ENCODE assay signal across 9 mouse cellular contexts in genomic region chr13:63552291-63552932, GRCm38 (mm10). TPM values are rescaled to one million over a fixed set of nuclear protein-coding genes. Genes with fewer than 3 reads are reported as not detected.
A peak's percentile ranks its signal among the peaks of the same experiment; 100 is the strongest.
DNase-seq lines count a peak whose midpoint lies in the region; ATAC-seq lines count a peak whose summit lies in the region.
"Had no signal": no experiment of that assay in that cellular context is flagged by ENCODE, and none has a peak within 500 bp of the region (broad histone marks: within the 10 kb centered on the region; RNA-seq: fewer than 3 reads in every experiment).

No protein-coding gene starts in this region.

- no peak overlapping the region for H3K4me3 ChIP-seq in midbrain, embryonic 15.5 days
- H3K4me3 ChIP-seq: erythroblast, embryonic 14.5 days had no signal

- no peaks in the 10 kb centered on the region for H3K27me3 ChIP-seq in midbrain, embryonic 15.5 days (replicated peaks)

- H3K9ac ChIP-seq in midbrain, embryonic 15.5 days = no peak overlapping the region

- H3K4me2 ChIP-seq in midbrain, embryonic 15.5 days = 0 out of 2 replicates have a peak overlapping the region, but pooled peaks have one; percentile 7

- peak overlapping the region; percentile 49; the same call in 1 of the 2 replicates for H3K27ac ChIP-seq in midbrain, embryonic 15.5 days

- no peaks in the 10 kb centered on the region for H3K36me3 ChIP-seq in midbrain, embryonic 15.5 days (replicated peaks)

- WGBS in midbrain, embryonic 15.5 days = 46% methylated on average over 10 of the region's 10 CpGs

- ATAC-seq in midbrain, embryonic 15.5 days (replicated peaks) = peak; percentile 76

- H3K9me3 ChIP-seq in midbrain, embryonic 15.5 days = no peaks in the 10 kb centered on the region

- H3K4me1 ChIP-seq in midbrain, embryonic 15.5 days = peaks cover 49% of the 10 kb centered on the region

- peak; percentile 43 for DNase-seq in adrenal gland, adult 2 months
- no peak for DNase-seq in adrenal gland, postnatal 4 days (ENCODE audit: low spot score in 2 of 2)
- peak; percentile 14 to 34 for DNase-seq in spleen, postnatal 36 days (ENCODE audit: low spot score in 2 of 2)
- DNase-seq in spleen, adult 12 weeks (ENCODE audit: low spot score) = no peak
- peak; percentile 77 for DNase-seq in frontal cortex, postnatal 10 days (ENCODE audit: low spot score in 2 of 2)
- peak; percentile 88 for DNase-seq in layer of hippocampus, adult 9-11 months
- DNase-seq in thymus, postnatal 0 days (ENCODE audit: low spot score) = peak; percentile 57

RNA-seq across cellular contexts. Expression of gene Ptch1, which starts 21.0 kb away (rescaled TPM):
- 10 to 100 TPM; 30.8 to 57.5 TPM for total RNA-seq in adrenal gland, adult 2 months (2021)
- polyA plus RNA-seq in adrenal gland, adult 2 months (2012; rRNA removed) = 46.7 and 50.1 TPM in 2 replicates
- 10 to 100 TPM; 80.5 to 82.9 TPM for total RNA-seq in adrenal gland, postnatal 4 days (2021)
- polyA plus RNA-seq in midbrain, embryonic 15.5 days (2015; fragmentation: Nextera tagmentation; extraction: Ambion mirVana) = 15.5 and 15.7 TPM in 2 replicates
- 6.4 and 6.7 TPM in 2 replicates for polyA plus RNA-seq in thymus, postnatal 0 days (2015; fragmentation: Nextera tagmentation; extraction: Ambion mirVana)

RNA-seq across cellular contexts. Expression of gene Fancc, which starts 55.3 kb away (rescaled TPM):
- 10 to 100 TPM in 1 of 2 experiments, 1 to 10 TPM in 1; 7.5 to 10.0 TPM for total RNA-seq in adrenal gland, adult 2 months (2021)
- polyA plus RNA-seq in adrenal gland, adult 2 months (2012; rRNA removed) = 8.1 and 9.2 TPM in 2 replicates
- total RNA-seq in adrenal gland, postnatal 4 days (2021) = 10 to 100 TPM; 17.1 to 18.9 TPM
- polyA plus RNA-seq in midbrain, embryonic 15.5 days (2015; fragmentation: Nextera tagmentation; extraction: Ambion mirVana) = 15.3 and 16.1 TPM in 2 replicates
- polyA plus RNA-seq in thymus, postnatal 0 days (2015; fragmentation: Nextera tagmentation; extraction: Ambion mirVana) = 15.9 and 16.8 TPM in 2 replicates

Comparison
In these comparisons a context has a peak if more than half of its experiments do, and no peak if none do; other contexts are left out.
1. DNase-seq: peak in adrenal gland, adult 2 months (single experiment), spleen, postnatal 36 days (2 of 2), frontal cortex, postnatal 10 days (2 of 2), layer of hippocampus, adult 9-11 months (single experiment) and thymus, postnatal 0 days (single experiment); none in adrenal gland, postnatal 4 days (0 of 2) and spleen, adult 12 weeks (single experiment).